Mouse (Mus musculus) kidney, adult 2 months (tissue): ENCODE data around the gene Rnasel. TPM values are rescaled to one million over a fixed set of nuclear protein-coding genes. Genes with fewer than 3 reads are reported as not detected.

Experiments
- DNase-seq: peaks from one replicate; pipeline ENCODE4 v3.0.0; 2021
- H3K27ac ChIP-seq: fragments of 200-500 bp; 2 replicates; pipeline ENCODE4 v1.5.1; 2012; ENCODE audit warnings: low read depth, low read length, control low read depth, inconsistent platforms; ENCODE audit not compliant: insufficient read depth
- H3K27me3 ChIP-seq: fragments of 200-500 bp; replicated peaks from 2 replicates; pipeline ENCODE4 v1.6.1; 2012; ENCODE audit warnings: mild to moderate bottlenecking, moderate library complexity, low read length, inconsistent platforms; ENCODE audit not compliant: control insufficient read depth, insufficient read depth
- H3K36me3 ChIP-seq: fragments of 200-500 bp; 2 replicates; pipeline ENCODE4 v1.6.1; 2012; ENCODE audit warnings: mild to moderate bottlenecking, moderate library complexity, low read length, inconsistent platforms; ENCODE audit not compliant: control insufficient read depth, insufficient read depth
- H3K4me1 ChIP-seq: fragments of 200-500 bp; 2 replicates; pipeline ENCODE4 v1.6.1; 2011; ENCODE audit warnings: low read length; ENCODE audit not compliant: control insufficient read depth, insufficient read depth
- H3K4me3 ChIP-seq: fragments of 200-500 bp; 2 replicates; pipeline ENCODE4 v1.5.1; 2011; ENCODE audit warnings: mild to moderate bottlenecking, low read depth, low read length, control low read depth; ENCODE audit not compliant: insufficient read depth
- CTCF ChIP-seq: fragments of 200-500 bp; conservative IDR thresholded peaks from 2 replicates; pipeline ENCODE4 v1.5.1; 2011; ENCODE audit warnings: low read depth, mild to moderate bottlenecking, control low read depth, low read length, moderate library complexity, mixed read lengths; ENCODE audit not compliant: insufficient read depth, insufficient read length
- POLR2A ChIP-seq: fragments of 200-500 bp; IDR thresholded peaks from one replicate; pipeline ENCODE4 v1.6.1; 2011; ENCODE audit warnings: low read depth, low read length, control low read depth
- WGBS: fragments of 180-500 bp; shearing (Covaris S2); methylation state at CpG from one replicate; pipeline ENCODE4 v1.1.7; 2018; 5-methylcytosine and 5-hydroxymethylcytosine counted together
- polyA plus RNA-seq: library from polyadenylated mRNA; depleted of rRNA; stranded (reverse); fragments of >200 nt; gene quantifications from 2 replicates; pipeline ENCODE4 v1.2.3, GENCODE M21; 2012

Gene Rnasel
- polyA plus RNA-seq, 1 experiment, result 3.4 TPM

DNA sequence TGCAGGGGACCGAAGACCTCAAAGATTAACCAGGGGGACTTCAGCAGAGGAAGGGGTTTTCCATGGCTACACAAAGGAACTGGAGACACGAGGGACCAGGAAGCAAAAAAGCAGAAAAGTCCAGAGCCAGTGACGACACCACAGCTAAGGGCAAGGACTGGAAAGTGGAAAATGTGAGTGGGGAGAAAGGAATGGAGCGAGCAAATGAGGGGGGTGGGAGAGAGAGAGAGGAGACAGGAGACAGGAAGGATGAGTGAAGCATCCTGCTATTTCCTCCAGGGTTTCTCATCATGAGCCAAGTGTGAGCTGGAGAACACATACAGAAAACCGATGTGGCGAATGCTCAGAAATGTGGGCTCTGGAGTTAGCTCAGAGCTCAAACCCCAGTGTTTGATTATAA, 13.1 kb upstream of the Rnasel start:
- H3K36me3 ChIP-seq, result no peaks in the 10 kb centered on the region
- no peak overlapping the region for H3K27ac ChIP-seq
- no peaks in the 10 kb centered on the region for H3K27me3 ChIP-seq
- H3K4me1 ChIP-seq, result no peaks in the 10 kb centered on the region
- TF ChIP-seq POLR2A, result no peak
- no peak for TF ChIP-seq CTCF
- no peak for DNase-seq
- no peak overlapping the region for H3K4me3 ChIP-seq
- WGBS, result 64% methylated on average over 6 of the region's 6 CpGs

DNA sequence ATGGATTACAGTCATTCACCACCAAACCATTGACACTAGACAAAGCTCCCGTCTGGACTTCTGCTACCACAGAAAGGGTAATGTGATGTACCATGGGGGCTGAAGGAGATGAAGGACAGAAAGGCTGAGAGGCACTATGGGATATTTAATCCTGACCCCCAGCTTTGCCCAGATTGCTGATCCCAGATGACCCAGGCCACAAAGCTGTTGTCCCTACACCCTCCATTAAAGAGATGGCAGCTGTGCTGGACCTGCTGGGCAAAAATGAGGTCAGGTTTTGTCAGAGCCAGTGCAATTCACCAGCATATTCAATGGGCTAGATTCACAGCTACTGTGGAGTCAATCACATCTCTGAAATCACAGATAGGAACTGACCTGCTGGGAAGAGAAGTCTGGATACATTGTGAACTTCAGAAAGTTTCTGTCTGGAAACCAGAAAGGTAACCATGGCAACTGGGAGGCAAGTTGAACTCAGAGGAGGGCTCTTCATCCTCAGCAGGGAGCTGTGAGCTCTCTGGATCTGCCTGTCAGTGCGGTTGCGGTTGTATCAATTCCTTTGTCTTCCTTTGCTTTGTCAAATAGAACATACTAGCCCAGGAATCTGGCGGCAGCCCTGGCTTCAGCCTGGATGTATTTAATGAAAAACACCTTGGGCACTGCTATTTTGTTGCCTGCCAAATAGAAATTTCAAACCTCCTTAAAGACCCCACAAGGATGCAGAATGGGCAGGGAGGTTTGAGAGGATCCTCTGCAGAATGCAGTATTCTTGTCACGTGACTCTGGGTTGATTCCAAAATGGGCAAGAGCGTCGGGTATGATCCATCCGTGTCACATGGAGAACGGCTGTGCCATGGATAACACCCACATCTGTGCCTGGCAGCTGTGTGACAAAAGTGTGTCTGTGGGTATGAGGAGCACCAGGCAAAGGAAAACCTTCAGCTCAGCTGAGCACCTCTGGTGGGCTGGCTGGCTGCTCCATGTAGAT, 11.8 kb upstream of the Rnasel start:
- Histone ChIP-seq H3K27me3 (no peaks in the 10 kb centered on the region), H3K4me3 (no peak overlapping the region), H3K27ac (no peak overlapping the region), H3K4me1 (no peaks in the 10 kb centered on the region), H3K36me3 (no peaks in the 10 kb centered on the region)
- no peak for TF ChIP-seq POLR2A
- no peak for TF ChIP-seq CTCF
- DNase-seq, result no peak
- 70% methylated on average over 9 of the region's 9 CpGs for WGBS

DNA sequence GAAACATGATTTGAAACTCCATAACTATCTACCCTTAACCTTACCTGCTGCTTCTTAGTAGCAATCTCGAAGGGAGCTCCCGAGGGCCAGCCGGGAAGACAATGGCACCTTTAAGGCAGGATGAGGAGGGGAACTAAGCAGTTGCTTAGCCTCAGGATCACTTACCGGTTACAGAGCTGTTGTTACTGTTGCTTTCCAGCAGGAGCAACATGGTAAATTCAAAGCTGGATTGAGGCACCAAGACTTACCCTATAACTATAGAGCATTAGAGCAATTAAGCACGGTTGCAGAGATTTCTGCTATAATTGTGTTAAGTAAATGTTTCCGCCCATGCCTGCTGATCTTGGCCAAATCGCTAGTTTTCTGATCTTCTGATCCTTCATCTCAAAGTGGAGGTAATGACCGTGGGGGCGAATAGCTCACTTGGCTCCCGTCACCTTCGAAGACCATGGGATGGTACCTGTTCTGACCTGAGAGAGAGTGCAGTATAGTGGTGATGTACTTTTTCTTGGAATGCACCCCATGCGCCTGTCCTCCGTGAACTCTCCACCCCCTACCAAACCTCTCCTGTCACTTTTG, 9.7 kb upstream of the Rnasel start:
- Histone ChIP-seq H3K36me3 (no peaks in the 10 kb centered on the region), H3K27ac (no peak overlapping the region), H3K4me1 (no peaks in the 10 kb centered on the region), H3K4me3 (no peak overlapping the region), H3K27me3 (no peaks in the 10 kb centered on the region)
- DNase-seq, result no peak
- WGBS, result 25% methylated on average over 13 of the region's 13 CpGs
- TF ChIP-seq POLR2A, result no peak
- no peak for TF ChIP-seq CTCF

DNA sequence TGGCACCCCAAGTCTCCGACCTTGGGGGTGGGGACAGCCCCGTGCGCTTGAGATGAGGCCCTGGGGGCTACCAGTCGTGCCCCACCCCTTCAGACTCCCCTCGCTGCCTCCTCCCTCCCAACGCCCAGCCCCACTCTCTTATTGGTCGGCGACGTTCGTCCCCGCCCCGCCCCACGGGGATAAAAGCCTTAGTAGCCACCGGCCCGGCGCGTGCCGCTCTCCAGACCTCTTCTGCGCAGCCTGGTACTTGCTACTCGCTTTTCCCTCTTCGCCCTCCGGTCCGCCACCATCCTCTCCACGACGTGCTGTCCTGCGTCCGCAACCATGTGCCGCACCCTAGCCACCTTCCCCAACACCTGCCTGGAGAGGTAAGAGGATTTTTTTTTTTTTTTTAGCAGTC, 9.1 kb upstream of the Rnasel start, which contains the start of gene Rgs16:
Gene Rgs16 (plus strand): TSS at position 205 of the 400 bp plus-strand sequence.
- no peaks in the 10 kb centered on the region for H3K36me3 ChIP-seq
- H3K4me1 ChIP-seq, result no peaks in the 10 kb centered on the region
- peak; percentile 73 for DNase-seq
- no peak within 1 kb of the TSS for H3K27ac ChIP-seq
- TF ChIP-seq POLR2A (no peak), CTCF (no peak)
- H3K4me3 ChIP-seq, result peak within 1 kb of the TSS; percentile 27; the same call in 1 of the 2 replicates
- WGBS, result 2% methylated on average over 28 of the region's 28 CpGs
- no peaks in the 10 kb centered on the region for H3K27me3 ChIP-seq

DNA sequence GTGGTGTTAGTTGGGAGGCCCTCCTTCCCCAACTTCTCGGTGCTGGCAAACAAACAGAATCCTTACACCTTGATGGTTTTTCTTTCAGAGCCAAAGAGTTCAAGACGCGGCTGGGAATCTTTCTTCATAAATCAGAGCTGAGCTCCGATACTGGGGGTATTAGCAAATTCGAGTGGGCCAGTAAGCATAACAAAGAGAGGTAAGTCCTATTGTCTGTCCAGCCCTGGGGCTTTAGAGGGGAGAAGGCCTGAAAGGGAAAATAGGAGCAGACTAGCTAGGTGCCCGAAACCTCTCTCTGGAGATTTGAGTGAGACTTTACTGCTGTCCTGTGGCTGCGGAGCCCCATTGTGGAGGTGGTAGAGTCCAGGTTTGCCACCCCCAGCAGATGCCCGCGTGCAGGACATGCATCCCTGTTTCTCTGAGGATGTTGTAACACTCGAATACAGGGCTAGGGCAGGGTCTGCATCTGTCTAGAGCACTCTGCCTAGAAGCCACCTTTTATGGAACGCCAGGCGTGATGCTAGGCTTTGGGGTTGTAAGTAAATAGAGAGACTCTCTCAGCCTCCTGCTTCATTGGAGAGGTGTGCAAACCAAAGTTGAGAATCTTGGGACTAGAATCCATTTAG, 8.3 kb upstream of the Rnasel start:
- no peaks in the 10 kb centered on the region for H3K4me1 ChIP-seq
- DNase-seq, result no peak
- WGBS, result 67% methylated on average over 12 of the region's 12 CpGs
- no peaks in the 10 kb centered on the region for H3K27me3 ChIP-seq
- H3K4me3 ChIP-seq, result no peak overlapping the region; the same call in 1 of the 2 replicates
- H3K36me3 ChIP-seq, result no peaks in the 10 kb centered on the region
- TF ChIP-seq CTCF (no peak), POLR2A (no peak)
- H3K27ac ChIP-seq, result no peak overlapping the region

DNA sequence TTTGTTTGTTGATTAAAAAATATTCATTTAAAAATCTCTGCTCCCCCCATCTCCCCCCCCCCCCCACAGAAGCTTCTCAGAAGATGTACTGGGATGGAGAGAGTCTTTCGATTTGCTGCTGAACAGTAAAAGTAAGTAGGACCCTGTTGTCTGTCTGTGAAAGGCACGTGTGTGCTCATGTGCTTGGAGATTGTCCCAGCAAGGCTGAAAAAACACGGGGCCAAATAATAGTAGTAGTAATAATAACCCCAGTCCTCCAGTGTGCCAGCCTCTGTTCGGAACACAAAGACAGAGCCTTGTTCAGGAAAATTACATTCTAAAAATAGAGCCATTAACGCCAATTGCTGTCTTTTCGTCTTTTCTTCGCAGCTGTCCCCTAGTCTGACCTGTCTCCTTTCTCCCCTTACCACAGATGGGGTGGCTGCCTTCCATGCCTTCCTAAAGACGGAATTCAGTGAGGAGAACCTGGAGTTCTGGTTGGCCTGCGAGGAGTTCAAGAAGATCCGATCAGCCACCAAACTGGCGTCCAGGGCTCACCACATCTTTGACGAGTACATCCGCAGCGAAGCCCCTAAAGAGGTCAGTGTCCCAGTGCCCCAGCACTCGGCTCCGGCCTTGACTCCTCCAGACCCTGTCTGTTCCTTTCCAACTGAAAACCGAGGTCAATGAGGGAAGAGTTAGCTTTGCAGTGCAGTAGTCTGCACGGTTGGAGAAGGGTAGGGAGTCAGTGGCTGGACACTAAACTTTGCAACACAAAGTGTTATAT, 7.5 kb upstream of the Rnasel start:
- no peak for DNase-seq
- 70% methylated on average over 18 of the region's 18 CpGs for WGBS
- TF ChIP-seq CTCF (no peak), POLR2A (no peak)
- H3K4me3 ChIP-seq, result no peak overlapping the region
- H3K36me3 ChIP-seq, result no peaks in the 10 kb centered on the region
- no peaks in the 10 kb centered on the region for H3K27me3 ChIP-seq
- no peaks in the 10 kb centered on the region for H3K4me1 ChIP-seq
- no peak overlapping the region for H3K27ac ChIP-seq
